Mouse (Mus musculus) ES-E14 (cell line): ENCODE data around the gene Fgf11.
A peak's percentile ranks its signal among the peaks of the same experiment; 100 is the strongest.

Source experiments
- CHD2 ChIP-seq: IDR thresholded peaks from 2 replicates; pipeline ENCODE4 v1.6.1; 2014; ENCODE audit warnings: mild to moderate bottlenecking, low read depth, low read length, inconsistent platforms
- MAFK ChIP-seq: IDR thresholded peaks from 2 replicates; pipeline ENCODE4 v1.6.1; 2014; ENCODE audit warnings: mild to moderate bottlenecking, low read depth, low read length, inconsistent platforms; ENCODE audit not compliant: insufficient read depth
- ZNF384 ChIP-seq: IDR thresholded peaks from 2 replicates; pipeline ENCODE4 v1.6.1; 2012; ENCODE audit warnings: low read depth, low read length, inconsistent platforms

DNA sequence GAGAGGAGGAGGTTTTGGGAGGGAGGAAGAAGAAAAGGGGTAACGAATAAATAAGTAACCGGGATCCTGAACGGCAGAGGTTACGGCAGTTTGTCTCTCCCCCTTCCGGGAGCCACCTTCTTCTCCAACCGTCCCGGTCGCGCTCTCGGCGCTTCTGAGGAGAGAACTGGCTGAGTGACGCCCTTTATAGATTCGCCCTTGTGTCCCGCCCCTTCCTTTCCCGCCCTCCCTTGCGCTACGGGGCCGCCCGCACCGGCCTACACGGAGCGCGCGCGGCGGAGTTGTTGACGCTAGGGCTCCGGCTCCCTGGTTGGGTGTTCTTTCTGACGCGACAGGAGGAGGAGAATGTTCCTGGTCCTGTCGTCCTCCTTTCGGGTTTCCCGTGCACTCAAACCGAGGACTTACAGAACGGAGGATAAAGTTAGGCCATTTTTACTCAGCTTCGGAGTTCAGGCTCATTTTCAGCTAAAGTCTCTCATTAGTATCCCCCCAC lies 43.1 kb downstream of the Fgf11 start, which contains the start of gene Polr2a:
- TF ChIP-seq ZNF384, result no peak
- peak; percentile 14; the same call in 1 of the 2 replicates for TF ChIP-seq CHD2
- TF ChIP-seq MAFK, result no peak
